Mouse (Mus musculus) heart, embryonic 11.5 days (tissue): ENCODE results near the gene Rps2. TPM values are rescaled to one million over a fixed set of nuclear protein-coding genes. Genes with fewer than 3 reads are reported as not detected.

Experiments used
- ATAC-seq: fragments of 200-750 bp; cut with Nextera tagmentation; replicated peaks from 2 replicates; pipeline ENCODE4 v1.8.0; 2017; ENCODE audit warnings: moderate library complexity; ENCODE audit not compliant: insufficient number of reproducible peaks, low FRiP score, low TSS enrichment
- H3K27ac ChIP-seq: fragments of 300-500 bp; sonication (generic); 2 replicates; pipeline ENCODE4 v1.5.1; 2014; ENCODE audit warnings: mild to moderate bottlenecking, low read depth, low read length
- H3K27me3 ChIP-seq: fragments of 300-500 bp; sonication (generic); 2 replicates; pipeline ENCODE4 v1.6.1; 2014; ENCODE audit warnings: mild to moderate bottlenecking, low read length, mixed read lengths; ENCODE audit not compliant: control insufficient read depth, insufficient read depth
- H3K36me3 ChIP-seq: fragments of 300-500 bp; sonication (generic); 2 replicates; pipeline ENCODE4 v1.6.1; 2014; ENCODE audit warnings: mild to moderate bottlenecking, low read length, moderate library complexity, mixed read lengths; ENCODE audit not compliant: control insufficient read depth, insufficient read depth
- H3K4me1 ChIP-seq: fragments of 300-500 bp; sonication (generic); 2 replicates; pipeline ENCODE4 v1.6.1; 2014; ENCODE audit warnings: low read length; ENCODE audit not compliant: control insufficient read depth, insufficient read depth
- H3K4me2 ChIP-seq: fragments of 300-500 bp; sonication (generic); 2 replicates; pipeline ENCODE4 v1.6.1; 2014; ENCODE audit warnings: mild to moderate bottlenecking, moderate library complexity
- H3K4me3 ChIP-seq: fragments of 300-500 bp; sonication (generic); 2 replicates; pipeline ENCODE4 v1.5.1; 2014; ENCODE audit warnings: low read depth, low read length
- H3K9ac ChIP-seq: fragments of 300-500 bp; sonication (generic); 2 replicates; pipeline ENCODE4 v1.6.1; 2014; ENCODE audit warnings: mild to moderate bottlenecking, low read depth, low read length, moderate library complexity
- H3K9me3 ChIP-seq: fragments of 300-500 bp; sonication (generic); replicated peaks from 2 replicates; pipeline ENCODE4 v1.6.1; 2016; ENCODE audit warnings: low read length; ENCODE audit not compliant: control insufficient read depth
- WGBS: fragments of 180-500 bp; shearing (Covaris S2); extraction: QIAGEN DNeasy Blood & Tissue Kit; methylation state at CpG from one replicate; pipeline ENCODE4 v1.1.7; 2014; ENCODE audit not compliant: insufficient replicate concordance; 5-methylcytosine and 5-hydroxymethylcytosine counted together
- polyA plus RNA-seq: library from polyadenylated mRNA; unstranded; fragments of >200 nt; fragmentation: Nextera tagmentation; extraction: Ambion mirVana; gene quantifications from 2 replicates; pipeline ENCODE4 v1.2.1, GENCODE M21; 2014

Gene Rps2
- polyA plus RNA-seq, 1 experiment from 2014 or later: 1,195 TPM

- Histone ChIP-seq H3K9me3 (no peaks in the 10 kb centered on the region), H3K4me1 (peaks cover 14% of the 10 kb centered on the region), H3K9ac (no peak overlapping the region), H3K4me2 (no peak overlapping the region), H3K36me3 (no peaks in the 10 kb centered on the region), H3K27me3 (peaks cover 2% of the 10 kb centered on the region; the same call in 1 of the 2 replicates), H3K4me3 (no peak overlapping the region), H3K27ac (peak overlapping the region; percentile 47; the same call in 1 of the 2 replicates)
- WGBS: 65% methylated on average over 12 of the region's 12 CpGs
- ATAC-seq: no peak
Observed at GRCm38 (mm10) chr17:24732233-24732935, 14.5 kb downstream of the Rps2 start.

- no peak overlapping the region for H3K9ac ChIP-seq
- 88% methylated on average over 21 of the region's 21 CpGs for WGBS
- no peak for ATAC-seq
Observed at GRCm38 (mm10) chr17:24733434-24734050, 15.6 kb downstream of the Rps2 start.

GRCm38 (mm10) chr17:24734513-24734912, 16.6 kb downstream of the Rps2 start:
- 68% methylated on average over 1 of the region's 1 CpGs for WGBS

More at GRCm38 (mm10) chr17:24733434-24734050, 15.6 kb downstream of the Rps2 start:
- Histone ChIP-seq H3K36me3 (no peaks in the 10 kb centered on the region), H3K4me2 (no peak overlapping the region), H3K4me3 (no peak overlapping the region), H3K27me3 (no peaks in the 10 kb centered on the region), H3K9me3 (no peaks in the 10 kb centered on the region), H3K27ac (no peak overlapping the region), H3K4me1 (peaks cover 14% of the 10 kb centered on the region)

GRCm38 (mm10) chr17:24735446-24735845, 17.5 kb downstream of the Rps2 start:
- H3K9me3 ChIP-seq: no peaks in the 10 kb centered on the region
- H3K36me3 ChIP-seq: no peaks in the 10 kb centered on the region
- no peak overlapping the region for H3K9ac ChIP-seq
- 86% methylated on average over 7 of the region's 7 CpGs for WGBS
- H3K27ac ChIP-seq: no peak overlapping the region
- ATAC-seq: no peak
- no peak overlapping the region for H3K4me3 ChIP-seq
- H3K27me3 ChIP-seq: no peaks in the 10 kb centered on the region
- H3K4me1 ChIP-seq: peaks cover 14% of the 10 kb centered on the region
- H3K4me2 ChIP-seq: peak overlapping the region; percentile 94

More at GRCm38 (mm10) chr17:24734513-24734912, 16.6 kb downstream of the Rps2 start:
- Histone ChIP-seq H3K27ac (no peak overlapping the region), H3K4me2 (no peak overlapping the region), H3K4me3 (no peak overlapping the region), H3K9ac (no peak overlapping the region), H3K4me1 (peaks cover 14% of the 10 kb centered on the region), H3K9me3 (no peaks in the 10 kb centered on the region), H3K36me3 (no peaks in the 10 kb centered on the region), H3K27me3 (no peaks in the 10 kb centered on the region)
- no peak for ATAC-seq

GRCm38 (mm10) chr17:24736330-24737051, 18.6 kb downstream of the Rps2 start, which contains the start of gene Msrb1:
Msrb1 (plus strand) TSS chr17:24736642.
- Histone ChIP-seq H3K9ac (peak within 1 kb of the TSS; percentile 78), H3K9me3 (no peaks in the 10 kb centered on the region), H3K4me3 (peak within 1 kb of the TSS; percentile 73), H3K4me1 (peaks cover 14% of the 10 kb centered on the region), H3K36me3 (no peaks in the 10 kb centered on the region), H3K27ac (peak within 1 kb of the TSS; percentile 57), H3K27me3 (no peaks in the 10 kb centered on the region), H3K4me2 (peak within 1 kb of the TSS; percentile 94)
- peak; percentile 93 for ATAC-seq
- WGBS: under 1% methylated on average over 29 of the region's 29 CpGs

GRCm38 (mm10) chr17:24737135-24737810, 19.4 kb downstream of the Rps2 start:
- 24% methylated on average over 8 of the region's 8 CpGs for WGBS
- no peaks in the 10 kb centered on the region for H3K27me3 ChIP-seq
- no peaks in the 10 kb centered on the region for H3K9me3 ChIP-seq
- peak overlapping the region; percentile 73 for H3K4me3 ChIP-seq
- peaks cover 10% of the 10 kb centered on the region for H3K4me1 ChIP-seq
- H3K9ac ChIP-seq: peak overlapping the region; percentile 78
- H3K27ac ChIP-seq: no peak overlapping the region
- no peak for ATAC-seq
- H3K4me2 ChIP-seq: peak overlapping the region; percentile 94
- no peaks in the 10 kb centered on the region for H3K36me3 ChIP-seq

- Histone ChIP-seq H3K4me1 (peaks cover 8% of the 10 kb centered on the region), H3K4me3 (no peak overlapping the region), H3K27me3 (no peaks in the 10 kb centered on the region), H3K27ac (no peak overlapping the region), H3K36me3 (no peaks in the 10 kb centered on the region), H3K4me2 (no peak overlapping the region), H3K9me3 (no peaks in the 10 kb centered on the region), H3K9ac (no peak overlapping the region)
- no peak for ATAC-seq
- WGBS: 84% methylated on average over 4 of the region's 4 CpGs
Observed at GRCm38 (mm10) chr17:24738238-24738637, 20.3 kb downstream of the Rps2 start.

GRCm38 (mm10) chr17:24739926-24740325, 22.0 kb downstream of the Rps2 start:
- Histone ChIP-seq H3K27me3 (no peaks in the 10 kb centered on the region), H3K9ac (no peak overlapping the region), H3K36me3 (no peaks in the 10 kb centered on the region), H3K4me2 (no peak overlapping the region), H3K4me1 (peaks cover 8% of the 10 kb centered on the region), H3K4me3 (no peak overlapping the region), H3K9me3 (no peaks in the 10 kb centered on the region), H3K27ac (no peak overlapping the region)
- ATAC-seq: no peak
- 78% methylated on average over 8 of the region's 8 CpGs for WGBS
